Mouse (Mus musculus): ENCODE measurements around the gene Ptprc.

Gene Ptprc

DNA sequence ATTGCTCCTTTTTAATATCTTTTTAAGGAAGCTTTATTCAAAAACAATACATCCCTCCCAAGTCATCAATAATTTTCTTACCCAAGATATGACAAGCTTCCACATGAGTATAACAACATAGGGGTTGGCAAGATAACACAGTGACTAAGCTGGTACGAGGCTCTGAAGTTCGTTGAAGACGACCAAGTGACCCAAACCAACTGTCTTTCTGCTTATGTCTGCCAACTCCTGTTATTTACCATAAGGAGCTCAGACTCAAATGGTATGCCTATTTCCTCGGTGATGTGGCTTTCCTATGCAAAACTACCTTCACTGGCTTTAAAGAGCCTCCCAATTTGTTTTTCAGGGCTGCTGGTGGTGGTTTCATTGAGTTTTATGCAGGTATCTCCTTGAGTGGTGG, at the start of gene Ptprc:
Gene Ptprc, minus strand, starts transcription at position 215 of the 400 bp plus-strand sequence.
- no peak for DNase-seq

DNA sequence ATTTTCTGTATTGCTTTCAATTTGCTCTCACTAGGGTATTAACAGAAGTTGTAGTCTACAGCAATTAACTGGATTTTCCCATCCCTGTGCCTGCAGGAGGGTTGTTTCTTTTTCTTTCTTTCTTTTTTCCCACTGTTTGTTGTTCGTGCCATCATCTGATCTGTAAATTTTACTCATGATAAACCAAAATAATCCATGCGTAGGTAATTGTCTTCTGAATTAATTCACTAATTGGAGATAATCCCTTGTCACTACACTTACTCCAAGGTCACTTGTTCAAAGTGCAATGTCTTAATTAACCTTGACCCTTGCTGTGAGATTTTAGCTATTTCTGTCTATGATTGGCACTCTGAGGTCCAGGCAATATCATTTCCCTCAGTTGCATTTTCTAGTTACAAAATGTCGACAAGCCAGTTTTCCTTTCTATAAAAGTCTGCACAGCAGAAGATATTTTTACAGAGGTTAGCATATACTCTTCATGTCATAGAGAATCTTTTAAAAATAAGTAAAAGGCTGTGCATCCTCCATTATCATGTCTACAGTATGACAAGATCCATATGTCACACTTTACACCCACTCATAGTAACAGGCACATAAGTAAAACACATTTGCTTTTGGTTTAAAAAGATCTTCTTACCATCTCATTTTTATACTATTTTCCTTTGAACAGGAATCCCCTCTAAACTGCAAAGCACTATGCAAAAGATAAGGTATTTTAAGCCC, 39.4 kb upstream of the Ptprc start:
- no peak for DNase-seq

DNA sequence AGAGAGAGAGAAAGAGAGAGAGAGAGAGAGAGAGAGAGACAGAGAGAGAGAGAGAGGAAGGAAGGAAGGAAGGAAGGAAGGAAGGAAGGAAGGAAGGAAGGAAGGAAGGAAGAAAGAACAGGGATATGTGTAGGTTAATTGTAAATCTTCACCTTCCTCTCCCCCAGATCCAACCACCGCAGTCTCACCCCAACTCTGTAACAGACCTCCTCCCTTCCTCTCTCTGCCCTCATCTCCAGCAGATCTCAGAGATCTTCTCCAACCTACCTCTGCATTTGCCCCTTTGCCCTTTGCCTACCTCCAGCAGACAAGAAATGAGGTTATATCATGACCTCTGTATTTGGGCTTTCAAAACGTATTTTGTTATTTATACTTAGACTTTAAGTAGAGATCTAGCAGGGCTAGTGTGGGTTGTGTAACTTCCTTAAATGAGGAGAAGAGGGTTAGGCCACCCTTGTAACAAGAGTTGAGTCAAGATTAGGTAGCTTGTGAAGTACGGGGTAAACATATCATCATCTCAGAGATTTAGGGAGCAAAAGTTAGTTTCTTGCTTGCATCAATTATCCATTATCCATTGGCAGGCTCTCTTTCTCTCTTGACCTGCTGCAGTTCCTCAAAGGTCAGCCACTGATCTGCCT, 35.0 kb upstream of the Ptprc start:
- no peak for DNase-seq

DNA sequence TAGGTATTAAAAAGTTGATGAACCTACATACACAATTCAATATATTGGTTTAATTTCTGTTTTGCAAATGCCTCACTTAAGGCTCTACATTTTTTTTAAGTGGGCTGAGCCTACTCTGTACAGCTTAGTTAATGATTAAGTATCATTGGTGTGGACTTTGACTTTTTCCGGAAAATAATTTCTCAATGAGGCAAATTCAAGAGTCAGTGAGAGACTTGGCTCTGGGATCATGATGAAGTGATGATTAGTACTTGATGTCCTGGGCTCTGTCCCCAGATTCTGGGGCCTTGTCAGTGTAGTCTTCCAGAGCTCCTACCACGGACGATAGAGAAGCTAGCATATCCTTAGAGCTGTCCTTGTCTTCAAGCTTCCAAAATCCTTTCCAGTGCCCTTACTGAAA, 34.2 kb upstream of the Ptprc start:
- no peak for DNase-seq

GRCm38 (mm10) chr1:138206041-138206440, 30.5 kb upstream of the Ptprc start:
- no peak for DNase-seq

DNA sequence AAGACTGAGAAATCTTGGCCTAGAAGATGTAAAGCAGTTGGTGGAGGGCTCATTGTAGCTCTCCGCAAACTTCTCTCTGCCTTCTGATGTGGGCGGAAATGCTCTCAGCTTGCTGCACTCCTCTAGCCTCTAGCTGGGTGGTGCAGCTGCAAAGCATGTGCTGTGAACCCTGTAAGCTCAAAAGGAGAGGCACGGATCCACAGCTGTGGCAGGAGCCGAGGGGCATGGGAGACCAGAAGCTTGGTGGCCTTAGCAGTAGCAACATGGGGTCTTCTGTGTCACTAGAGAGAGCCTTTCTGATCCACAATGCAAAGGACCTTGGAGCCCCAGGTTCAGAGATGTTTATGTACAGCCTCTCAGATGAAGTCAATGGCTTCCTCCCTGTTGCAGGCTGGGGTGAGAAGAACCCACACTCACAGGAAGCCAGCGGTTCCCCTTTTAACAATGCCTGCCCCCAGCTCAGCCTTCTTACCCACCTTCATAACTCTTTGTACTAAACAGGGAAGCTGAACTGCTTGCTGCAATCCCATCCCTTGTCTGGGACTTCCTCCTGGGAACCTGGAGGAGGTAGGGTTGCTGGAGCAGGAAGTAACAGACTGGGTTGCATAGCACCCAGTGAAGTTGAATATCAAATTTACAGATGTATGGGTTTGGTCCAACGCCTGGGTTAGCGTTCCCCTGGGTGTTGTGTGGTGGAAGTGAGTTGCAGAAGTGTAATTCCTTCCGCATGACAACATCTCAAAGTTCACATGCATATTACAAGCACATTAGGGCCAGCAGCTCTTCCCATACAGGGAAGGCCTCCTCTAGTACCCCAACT, 16.4 kb upstream of the Ptprc start:
- no peak for DNase-seq

DNA sequence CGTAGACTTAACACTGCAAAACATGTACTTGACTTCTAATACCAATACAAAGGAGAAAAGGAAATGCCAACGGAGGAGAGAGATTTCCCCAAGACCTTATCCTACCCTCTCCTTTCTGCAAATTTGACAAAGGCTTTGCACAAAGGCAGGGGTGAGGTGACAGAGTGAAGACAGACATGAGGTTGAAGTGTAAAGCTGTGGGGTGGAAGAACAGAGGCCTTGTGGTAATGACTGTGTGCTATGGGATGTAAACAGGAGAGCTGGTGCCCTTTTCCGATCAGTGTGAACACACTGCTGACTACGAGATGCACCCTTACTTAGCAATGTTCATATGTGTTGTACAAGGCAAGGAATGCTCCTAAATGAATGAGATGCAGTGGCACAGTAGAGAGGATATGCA, 12.6 kb upstream of the Ptprc start:
- no peak for DNase-seq

DNA sequence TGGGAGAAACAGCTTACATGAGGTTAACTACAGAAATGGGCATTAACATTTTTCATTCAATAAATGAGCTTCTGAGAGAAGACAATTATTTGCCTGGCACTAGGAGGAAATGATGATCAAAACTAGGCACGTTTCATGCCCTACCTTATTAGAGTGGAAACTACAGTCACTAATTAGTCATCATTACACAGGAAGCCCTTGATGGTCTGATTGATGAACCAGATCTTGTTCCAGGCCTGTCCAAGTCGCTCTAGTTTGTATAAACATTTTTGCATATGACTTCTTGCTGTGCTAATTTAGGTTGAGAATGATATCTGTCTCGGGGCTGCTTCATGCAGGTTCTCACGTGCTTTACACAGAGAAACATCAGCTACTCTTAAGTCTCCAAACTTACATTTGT, 10.4 kb upstream of the Ptprc start:
- DNase-seq, result no peak

DNA sequence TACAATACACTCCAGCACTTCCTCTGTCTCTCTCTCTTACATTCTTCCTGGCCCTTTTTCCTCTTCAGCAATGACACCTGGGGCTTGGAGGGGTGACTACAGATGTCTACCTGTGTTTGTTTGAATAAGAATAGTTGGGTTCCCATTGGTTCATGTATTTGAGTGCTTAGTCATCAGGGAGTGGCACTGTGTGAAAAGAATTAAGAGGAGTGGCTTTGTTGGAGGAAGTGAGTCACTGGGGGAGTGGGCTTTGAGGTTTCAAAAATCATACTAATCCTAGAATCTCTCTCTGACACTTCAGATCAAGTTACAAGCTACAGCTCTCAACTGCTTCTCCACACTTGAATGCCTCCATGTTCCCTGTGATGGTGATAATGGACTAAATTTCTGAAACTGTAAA, 4.6 kb upstream of the Ptprc start:
- no peak for DNase-seq

- no peak for DNase-seq
These were observed 609 bp downstream of the Ptprc start for GRCm38 (mm10) chr1:138174705-138175492.

GRCm38 (mm10) chr1:138174143-138174542, 1.4 kb downstream of the Ptprc start:
- DNase-seq, result no peak

DNA sequence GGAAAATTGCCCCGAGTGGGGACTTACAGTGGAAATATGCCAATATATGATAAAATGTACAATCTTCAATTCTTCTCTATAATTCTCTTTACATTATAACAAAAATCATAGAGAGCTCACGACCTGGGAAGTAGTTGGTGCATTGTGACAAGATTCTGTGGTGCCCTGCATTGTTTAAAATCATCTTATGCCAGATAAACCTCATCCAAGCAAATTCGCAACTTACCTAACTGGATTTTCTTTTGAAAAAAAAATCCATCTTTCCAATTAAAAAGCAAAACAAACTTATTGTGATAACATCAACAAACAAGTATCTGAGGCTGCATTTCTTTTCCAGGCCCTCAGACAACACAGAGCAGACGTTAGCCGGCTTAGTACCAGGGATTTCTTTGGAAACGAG, 1.8 kb downstream of the Ptprc start:
- DNase-seq, result no peak

DNA sequence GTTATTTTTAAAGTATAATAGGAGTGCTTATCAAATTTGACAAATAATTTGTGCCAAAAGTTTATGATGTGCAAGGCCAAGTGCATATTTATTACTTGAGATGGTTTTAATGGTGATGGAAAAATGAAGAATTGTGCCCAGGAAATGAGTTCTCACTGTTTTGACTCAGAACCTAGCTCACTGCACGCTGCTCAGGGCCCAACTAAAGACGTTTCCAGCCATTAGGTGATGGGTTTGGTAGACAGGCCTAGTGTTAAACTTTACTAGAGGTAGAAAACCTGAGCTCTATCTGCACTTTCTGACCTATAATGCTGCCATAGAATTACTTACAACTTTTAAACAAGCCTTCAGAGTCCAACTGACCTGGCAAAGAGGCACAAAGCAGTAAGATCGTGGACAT, 3.0 kb downstream of the Ptprc start:
- DNase-seq, result no peak

- DNase-seq, result no peak
These were observed 3.4 kb downstream of the Ptprc start for GRCm38 (mm10) chr1:138172096-138172495.

DNA sequence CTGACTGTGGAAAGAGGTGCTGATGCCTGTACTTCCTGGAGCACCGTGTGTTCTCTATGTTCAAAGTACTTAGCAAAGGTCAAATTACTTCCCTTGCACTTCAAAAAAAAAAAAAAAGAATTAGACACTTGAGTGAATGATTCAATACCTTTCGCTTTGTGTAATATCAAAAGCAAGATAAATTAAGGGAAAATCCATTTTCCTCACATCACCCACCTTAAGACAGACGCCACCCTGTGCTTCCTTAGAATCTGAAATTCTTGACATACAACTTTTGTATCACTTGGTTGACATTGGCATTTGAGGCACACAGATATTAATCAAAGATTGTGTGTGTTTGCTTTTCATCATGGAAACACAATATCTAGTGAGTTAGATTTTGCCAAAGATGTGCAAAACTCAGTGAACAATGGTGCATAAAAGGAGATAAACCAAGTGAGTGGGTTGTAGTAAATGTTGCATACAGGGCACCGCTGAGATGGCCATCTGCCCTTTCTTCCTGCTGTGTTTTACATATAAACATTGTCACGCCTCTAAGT, 9.2 kb downstream of the Ptprc start:
- no peak for DNase-seq

DNA sequence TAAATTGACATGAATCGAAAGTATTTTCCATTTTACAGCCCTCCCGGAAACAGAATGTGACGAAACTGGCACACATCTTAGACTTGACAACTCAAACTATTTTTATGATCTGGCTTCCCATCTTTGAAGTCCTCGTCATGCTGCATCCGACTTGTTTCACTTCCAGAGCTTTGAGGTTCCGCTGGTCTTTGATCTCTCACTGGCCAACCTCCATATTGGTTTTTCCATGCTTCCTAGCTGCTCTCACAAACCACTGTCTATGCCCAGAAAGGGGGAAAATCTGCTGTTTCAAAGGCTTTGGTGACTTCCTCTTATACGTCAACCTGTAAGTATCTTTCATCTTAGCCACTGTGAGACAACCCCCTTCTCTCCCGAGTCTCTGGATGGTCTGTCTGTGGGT, 12.9 kb downstream of the Ptprc start:
- DNase-seq, result no peak

DNA sequence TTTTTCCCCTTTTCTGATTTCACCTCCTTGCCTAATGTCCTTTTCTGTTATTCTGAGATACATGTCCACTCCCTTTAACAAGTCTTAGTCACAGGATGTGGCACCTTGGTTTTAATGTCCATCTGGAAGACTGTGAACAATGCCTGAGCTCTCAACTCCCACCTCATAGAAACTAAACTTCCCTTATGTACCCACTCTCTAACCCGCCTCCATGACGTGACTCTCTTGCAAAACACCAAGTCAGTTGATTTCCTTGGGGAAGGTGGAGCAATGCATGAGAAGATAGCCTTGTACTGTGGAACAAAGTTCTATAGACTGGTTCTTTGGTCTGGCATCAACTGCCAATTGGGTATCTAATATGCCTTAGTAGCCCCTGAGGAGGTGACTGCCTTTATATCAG, 16.6 kb downstream of the Ptprc start:
- no peak for DNase-seq

- DNase-seq, result no peak
These were observed 17.3 kb downstream of the Ptprc start for GRCm38 (mm10) chr1:138158236-138158635.

DNA sequence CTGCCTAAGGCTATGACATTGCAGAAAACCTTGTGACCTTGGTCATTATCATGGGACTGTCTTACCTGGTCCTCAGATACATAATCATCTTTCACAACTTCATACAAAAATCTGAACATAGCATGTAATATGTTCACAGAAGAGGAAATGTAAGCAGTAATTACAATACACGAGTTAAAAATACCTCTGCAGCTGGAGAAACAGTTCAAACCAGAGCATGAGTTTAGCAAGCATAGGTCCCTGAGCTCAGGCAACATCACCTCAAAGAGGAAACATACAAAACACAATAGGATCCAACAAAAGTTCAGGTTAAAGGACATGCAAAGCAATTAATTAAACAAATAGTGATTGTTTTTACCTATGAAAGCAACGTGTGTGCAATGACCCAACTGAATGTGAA, 17.8 kb downstream of the Ptprc start:
- no peak for DNase-seq

GRCm38 (mm10) chr1:138157008-138157407, 18.5 kb downstream of the Ptprc start:
- no peak for DNase-seq

- no peak for DNase-seq
These were observed 21.2 kb downstream of the Ptprc start for GRCm38 (mm10) chr1:138154185-138154785.

- DNase-seq, result no peak
These were observed 22.4 kb downstream of the Ptprc start for GRCm38 (mm10) chr1:138153126-138153525.
